Mouse (Mus musculus) kidney, postnatal 36 days (tissue): Measurements from ENCODE around the gene Rnf39.
"Not testable (repeated sequence)": the region's sequence is repeated elsewhere in the genome, so short reads cannot be mapped to it uniquely, and the experiment has no call there.

Source experiments
- DNase-seq, 2 experiments: peaks; one replicate each; pipeline ENCODE4 v3.0.0; 2021 to 2022; ENCODE audit warnings: mixed read lengths in 2 of 2

Gene Rnf39

GRCm38 (mm10) chr17:36982253-36983155, 39.8 kb downstream of the Rnf39 start:
- no peak for DNase-seq

GRCm38 (mm10) chr17:36988475-36988874, 45.8 kb downstream of the Rnf39 start:
- no peak for DNase-seq

GRCm38 (mm10) chr17:36989437-36989836, 46.7 kb downstream of the Rnf39 start, which contains the start of gene H2-M5:
Gene H2-M5 (minus strand): TSS chr17:36989537.
- no peak for DNase-seq

- DNase-seq, result not testable (repeated sequence)
Observed at GRCm38 (mm10) chr17:36990630-36991029, 47.9 kb downstream of the Rnf39 start.

DNA sequence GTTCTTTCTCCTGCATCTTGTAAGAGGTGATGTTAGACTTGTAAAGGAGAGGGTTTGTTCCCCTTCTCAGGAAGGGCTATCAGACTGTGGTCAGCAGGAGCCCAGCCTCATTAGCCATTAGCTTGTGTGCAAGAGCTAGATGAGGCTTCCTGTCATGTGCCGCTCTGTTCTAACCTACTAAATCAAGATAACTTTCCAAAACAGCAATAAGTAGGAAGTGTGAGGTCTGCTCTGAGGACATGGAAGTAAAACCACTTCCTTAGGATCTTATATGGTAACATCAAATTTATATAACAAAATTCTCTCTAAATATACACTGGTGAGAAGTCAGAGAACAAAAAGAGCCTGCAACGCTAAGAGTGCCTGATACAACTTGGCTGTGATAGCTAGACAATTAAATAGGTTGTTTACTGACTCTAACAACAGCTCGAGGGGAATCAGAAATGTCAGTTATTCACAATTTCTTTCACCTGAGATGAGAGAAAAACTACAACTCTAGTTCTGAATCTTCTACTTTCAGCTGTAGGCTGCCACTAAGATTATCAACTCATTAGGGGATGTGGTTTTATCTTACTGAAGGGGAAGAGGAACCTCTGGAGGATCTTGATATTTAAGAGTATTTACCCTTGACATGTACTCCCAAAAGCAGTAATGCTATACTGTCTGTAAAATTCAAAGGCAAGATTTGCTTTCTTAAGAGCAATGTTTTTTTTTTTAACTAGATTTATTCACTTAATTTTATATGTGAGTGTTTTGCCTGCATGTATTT, 49.8 kb downstream of the Rnf39 start:
- no peak for DNase-seq

DNA sequence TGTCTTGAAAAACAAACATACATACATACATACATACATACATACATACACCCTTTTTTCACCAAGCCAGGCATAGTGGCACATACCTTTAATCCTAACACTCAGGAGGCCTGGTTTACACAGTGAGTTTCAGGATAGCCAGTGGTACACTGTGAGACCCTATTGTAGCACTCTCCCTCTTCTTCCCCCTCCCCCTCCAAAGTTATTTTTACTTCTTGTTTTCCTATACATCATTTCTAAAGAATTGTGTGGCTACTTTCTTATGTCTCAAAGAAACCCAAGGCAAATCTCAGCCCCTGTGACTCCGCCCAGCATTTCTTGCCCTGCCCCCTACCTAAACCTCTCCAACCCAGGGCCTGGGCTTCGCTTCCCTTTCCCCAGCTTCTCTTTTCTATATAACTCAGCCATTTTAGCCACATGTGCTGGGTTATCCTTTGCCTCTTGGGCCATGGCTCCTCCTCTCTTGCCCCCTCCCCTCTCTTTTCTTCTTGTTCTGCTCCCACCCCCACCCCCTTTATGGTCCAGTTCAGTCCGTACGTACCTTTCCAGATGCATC, 51.1 kb downstream of the Rnf39 start:
- DNase-seq, result no peak

GRCm38 (mm10) chr17:36994528-36994927, 51.8 kb downstream of the Rnf39 start:
- no peak for DNase-seq

GRCm38 (mm10) chr17:36995448-36995847, 52.7 kb downstream of the Rnf39 start:
- no peak for DNase-seq

- DNase-seq, result peak; percentile 77 to 93
Observed at GRCm38 (mm10) chr17:36997033-36997735, 54.5 kb downstream of the Rnf39 start.
